Comparison of ENCODE assay signal across 10 mouse cellular contexts in genomic region chr15:78438018-78438394, GRCm38 (mm10). TPM values are rescaled to one million over a fixed set of nuclear protein-coding genes. Genes with fewer than 3 reads are reported as not detected.
A peak's percentile ranks its signal among the peaks of the same experiment; 100 is the strongest.
DNase-seq lines count a peak whose midpoint lies in the region; ATAC-seq and TF ChIP-seq lines count a peak whose summit lies in the region.
"Had no signal": no experiment of that assay in that cellular context is flagged by ENCODE, and none has a peak within 500 bp of the region (broad histone marks: within the 10 kb centered on the region; RNA-seq: fewer than 3 reads in every experiment).

No protein-coding gene starts in this region.

- H3K79me2 ChIP-seq in C2C12 (ENCODE audit: control insufficient read depth, insufficient read depth): no peaks in the 10 kb centered on the region

- peak overlapping the region; percentile 67; the same call in 1 of the 2 replicates for H3K27ac ChIP-seq in kidney, embryonic 16.5 days (ENCODE audit: low read length)
- 0 out of 2 replicates have a peak overlapping the region, but pooled peaks have one; percentile 30 for H3K27ac ChIP-seq in embryonic fibroblast, embryonic 13.5 days (ENCODE audit: insufficient read depth, low read length)

- H3K27me3 ChIP-seq in kidney, embryonic 16.5 days (ENCODE audit: insufficient read depth, low read length): no peaks in the 10 kb centered on the region
- no peaks in the 10 kb centered on the region for H3K27me3 ChIP-seq in C2C12 (ENCODE audit: control insufficient read depth, insufficient read depth, insufficient read length)

- no peak overlapping the region for H3K9ac ChIP-seq in kidney, embryonic 16.5 days (replicated peaks; ENCODE audit: low read length)

- no peak for TF ChIP-seq POLR2A in embryonic fibroblast, embryonic 13.5 days (IDR thresholded peaks at IDR 0.05; ENCODE audit: low read depth, low read length)

- no peak for TF ChIP-seq CTCF in C2C12 (IDR thresholded peaks at IDR 0.05; ENCODE audit: control insufficient read depth, insufficient read depth, insufficient read length)
- no peak for TF ChIP-seq CTCF in embryonic fibroblast, embryonic 13.5 days (IDR thresholded peaks at IDR 0.05; ENCODE audit: borderline replicate concordance, insufficient read depth, low read length)

- H3K9me3 ChIP-seq in kidney, embryonic 16.5 days (ENCODE audit: low read length): no peaks in the 10 kb centered on the region

- H3K4me2 ChIP-seq in kidney, embryonic 16.5 days (replicated peaks; ENCODE audit: low read depth, low read length): no peak overlapping the region

- peaks cover 31% of the 10 kb centered on the region for H3K4me1 ChIP-seq in kidney, embryonic 16.5 days (ENCODE audit: insufficient read depth, low read length)
- H3K4me1 ChIP-seq in embryonic fibroblast, embryonic 13.5 days (ENCODE audit: control insufficient read depth, insufficient read depth, low read length): no peaks in the 10 kb centered on the region; the same call in 1 of the 2 replicates

- no peak for ATAC-seq in kidney, embryonic 16.5 days (ENCODE audit: low FRiP score, low TSS enrichment)

- no peaks in the 10 kb centered on the region for H3K79me3 ChIP-seq in C2C12 (ENCODE audit: low read depth)

- no peak overlapping the region for H3K4me3 ChIP-seq in kidney, embryonic 16.5 days (ENCODE audit: low read length)
- H3K4me3 ChIP-seq in C2C12 (ENCODE audit: insufficient read depth, poor library complexity, severe bottlenecking): no peak overlapping the region
- no peak overlapping the region for H3K4me3 ChIP-seq in embryonic fibroblast, embryonic 13.5 days (ENCODE audit: insufficient read depth, low read length)
- H3K4me3 ChIP-seq: erythroblast, embryonic 14.5 days had no signal

- WGBS in kidney, embryonic 16.5 days: 47% methylated on average over 4 of the region's 4 CpGs

- peaks cover 8% of the 10 kb centered on the region; the same call in 1 of the 2 replicates for H3K36me3 ChIP-seq in kidney, embryonic 16.5 days (ENCODE audit: insufficient read depth, low read length)
- H3K36me3 ChIP-seq in C2C12 (ENCODE audit: control insufficient read depth, insufficient read depth): peaks cover 33% of the 10 kb centered on the region

- H3ac ChIP-seq in C2C12 (ENCODE audit: control insufficient read depth, insufficient read length, low read depth): peak overlapping the region; percentile 26

- DNase-seq in cerebellum, adult 11 months: peak; percentile 35
- DNase-seq in cerebellum, postnatal 36 days: no peak
- DNase-seq in kidney, adult 18-20 months: no peak
- no peak for DNase-seq in embryo, embryonic 10.5 days (ENCODE audit: low spot score)
- no peak for DNase-seq in urinary bladder, postnatal 14 days (ENCODE audit: low spot score)

TF ChIP-seq in C2C12, 6 proteins besides CTCF, POLR2A, EP300 and RAD21:
- TF ChIP-seq MYOG (IDR thresholded peaks at IDR 0.05; ENCODE audit: control insufficient read depth, extremely low read depth, insufficient read length): no peak
- TF ChIP-seq FOSL1 (IDR thresholded peaks at IDR 0.05; ENCODE audit: insufficient read depth, low read length, poor library complexity, severe bottlenecking): no peak
- TF ChIP-seq MAX (IDR thresholded peaks at IDR 0.05): no peak
- no peak for TF ChIP-seq CEBPB (IDR thresholded peaks at IDR 0.05; ENCODE audit: low read depth)
- TF ChIP-seq MYOD1 (IDR thresholded peaks at IDR 0.05; ENCODE audit: control insufficient read depth, insufficient read length, low read depth): no peak
- no peak for TF ChIP-seq USF1 (IDR thresholded peaks at IDR 0.05; ENCODE audit: low read depth)

RNA-seq across cellular contexts. Expression of gene Kctd17, which starts 9.6 kb away (rescaled TPM):
- polyA plus RNA-seq in kidney, embryonic 16.5 days (2015; fragmentation: Nextera tagmentation; extraction: Ambion mirVana): 41.5 and 43.1 TPM in 2 replicates
- 228 TPM for polyA plus RNA-seq in C2C12 (2012; fragmentation: generic; extraction: Trizol)
- polyA plus RNA-seq in embryonic fibroblast, embryonic 13.5 days (2011; ENCODE audit: insufficient read length, low read depth, missing spikeins): 90.6 and 110 TPM in 2 replicates

RNA-seq across cellular contexts. Expression of gene Tmprss6, which starts 30.4 kb away (rescaled TPM):
- 0.29 and 0.42 TPM in 2 replicates for polyA plus RNA-seq in kidney, embryonic 16.5 days (2015; fragmentation: Nextera tagmentation; extraction: Ambion mirVana)
- 0.06 TPM for polyA plus RNA-seq in C2C12 (2012; fragmentation: generic; extraction: Trizol)
- polyA plus RNA-seq in embryonic fibroblast, embryonic 13.5 days (2011; ENCODE audit: insufficient read length, low read depth, missing spikeins): not detected in 2 replicates

RNA-seq across cellular contexts. Expression of gene Mpst, which starts 31.8 kb away (rescaled TPM):
- polyA plus RNA-seq in kidney, embryonic 16.5 days (2015; fragmentation: Nextera tagmentation; extraction: Ambion mirVana): 3.2 and 5.3 TPM in 2 replicates
- 44.7 TPM for polyA plus RNA-seq in C2C12 (2012; fragmentation: generic; extraction: Trizol)
- polyA plus RNA-seq in embryonic fibroblast, embryonic 13.5 days (2011; ENCODE audit: insufficient read length, low read depth, missing spikeins): 9.6 and 13.3 TPM in 2 replicates

RNA-seq across cellular contexts. Expression of gene Tst, which starts 32.3 kb away (rescaled TPM):
- polyA plus RNA-seq in kidney, embryonic 16.5 days (2015; fragmentation: Nextera tagmentation; extraction: Ambion mirVana): 64.4 and 76.4 TPM in 2 replicates
- polyA plus RNA-seq in C2C12 (2012; fragmentation: generic; extraction: Trizol): 21.4 TPM
- polyA plus RNA-seq in embryonic fibroblast, embryonic 13.5 days (2011; ENCODE audit: insufficient read length, low read depth, missing spikeins): 3.5 and 5.0 TPM in 2 replicates

RNA-seq across cellular contexts. Expression of gene Tex33, which starts 42.3 kb away (rescaled TPM):
- not detected in 2 replicates for polyA plus RNA-seq in kidney, embryonic 16.5 days (2015; fragmentation: Nextera tagmentation; extraction: Ambion mirVana)
- polyA plus RNA-seq in C2C12 (2012; fragmentation: generic; extraction: Trizol): not detected
- polyA plus RNA-seq in embryonic fibroblast, embryonic 13.5 days (2011; ENCODE audit: insufficient read length, low read depth, missing spikeins): not detected in 2 replicates
- polyA plus RNA-seq: erythroblast, embryonic 14.5 days; kidney, embryonic 14.5 days had no signal
